Mouse (Mus musculus) midbrain, embryonic 16.5 days (tissue): ENCODE results near the gene Polg2. TPM values are rescaled to one million over a fixed set of nuclear protein-coding genes. Genes with fewer than 3 reads are reported as not detected.

Experiments
- ATAC-seq: fragments of 200-750 bp; cut with Nextera tagmentation; 2 replicates; pipeline ENCODE4 v1.8.0; 2017; ENCODE audit warnings: moderate TSS enrichment
- H3K27ac ChIP-seq: fragments of 300-500 bp; sonication (generic); 2 replicates; pipeline ENCODE4 v1.5.1; 2014; ENCODE audit warnings: mild to moderate bottlenecking, low read length, mixed read lengths
- H3K27me3 ChIP-seq: fragments of 300-500 bp; sonication (generic); 2 replicates; pipeline ENCODE4 v1.6.1; 2014; ENCODE audit warnings: low read depth, low read length, mixed read lengths; ENCODE audit not compliant: control insufficient read depth, insufficient read depth
- H3K36me3 ChIP-seq: fragments of 300-500 bp; sonication (generic); 2 replicates; pipeline ENCODE4 v1.6.1; 2014; ENCODE audit warnings: mild to moderate bottlenecking, low read length, moderate library complexity, mixed read lengths; ENCODE audit not compliant: control insufficient read depth, insufficient read depth
- H3K4me1 ChIP-seq: fragments of 300-500 bp; sonication (generic); 2 replicates; pipeline ENCODE4 v1.6.1; 2014; ENCODE audit warnings: mild to moderate bottlenecking, low read length, mixed read lengths; ENCODE audit not compliant: control insufficient read depth, insufficient read depth
- H3K4me2 ChIP-seq: fragments of 300-500 bp; sonication (generic); 2 replicates; pipeline ENCODE4 v1.6.1; 2014; ENCODE audit warnings: mild to moderate bottlenecking, low read length, mixed read lengths
- H3K4me3 ChIP-seq: fragments of 300-500 bp; sonication (generic); 2 replicates; pipeline ENCODE4 v1.5.1; 2014; ENCODE audit warnings: low read depth, mild to moderate bottlenecking, low read length, moderate library complexity, mixed read lengths
- H3K9ac ChIP-seq: fragments of 300-500 bp; sonication (generic); 2 replicates; pipeline ENCODE4 v1.6.1; 2014; ENCODE audit warnings: low read depth, low read length, mixed read lengths
- H3K9me3 ChIP-seq: fragments of 300-500 bp; sonication (generic); replicated peaks from 2 replicates; pipeline ENCODE4 v1.6.1; 2014; ENCODE audit warnings: mild to moderate bottlenecking, low read length, mixed read lengths; ENCODE audit not compliant: control insufficient read depth, poor library complexity, severe bottlenecking
- WGBS: fragments of 180-500 bp; shearing (Covaris S2); extraction: QIAGEN DNeasy Blood & Tissue Kit; methylation state at CpG from one replicate; pipeline ENCODE4 v1.1.7; 2014; 5-methylcytosine and 5-hydroxymethylcytosine counted together
- polyA plus RNA-seq: library from polyadenylated mRNA; unstranded; fragments of >200 nt; fragmentation: Nextera tagmentation; extraction: Ambion mirVana; gene quantifications from 2 replicates; pipeline ENCODE4 v1.2.1, GENCODE M21; 2015

Gene Polg2
- polyA plus RNA-seq, 1 experiment from 2014 or later: 9.6 TPM

- 96% methylated on average over 3 of the region's 3 CpGs for WGBS
- H3K9ac ChIP-seq: no peak overlapping the region
- H3K4me2 ChIP-seq: no peak overlapping the region
- no peaks in the 10 kb centered on the region for H3K27me3 ChIP-seq
- H3K4me1 ChIP-seq: peaks cover 9% of the 10 kb centered on the region; the same call in 1 of the 2 replicates
- no peak overlapping the region for H3K27ac ChIP-seq
- no peak overlapping the region for H3K4me3 ChIP-seq
- no peaks in the 10 kb centered on the region for H3K9me3 ChIP-seq
- H3K36me3 ChIP-seq: peaks cover 13% of the 10 kb centered on the region
- no peak for ATAC-seq
Measured at GRCm38 (mm10) chr11:106777395-106777794, 1.9 kb downstream of the Polg2 start.

- Histone ChIP-seq H3K9me3 (no peaks in the 10 kb centered on the region), H3K4me1 (peaks cover 9% of the 10 kb centered on the region; the same call in 1 of the 2 replicates), H3K36me3 (peaks cover 15% of the 10 kb centered on the region), H3K4me2 (no peak overlapping the region), H3K27me3 (no peaks in the 10 kb centered on the region), H3K9ac (no peak overlapping the region), H3K27ac (no peak overlapping the region), H3K4me3 (no peak overlapping the region)
- no peak for ATAC-seq
- WGBS: 97% methylated on average over 4 of the region's 4 CpGs
Measured at GRCm38 (mm10) chr11:106776960-106777359, 2.4 kb downstream of the Polg2 start.

- H3K36me3 ChIP-seq: peaks cover 14% of the 10 kb centered on the region
- 91% methylated on average over 9 of the region's 9 CpGs for WGBS
Measured at GRCm38 (mm10) chr11:106773061-106773460, 6.3 kb downstream of the Polg2 start.

GRCm38 (mm10) chr11:106770195-106770974 lies 9.0 kb downstream of the Polg2 start:
- Histone ChIP-seq H3K9me3 (no peaks in the 10 kb centered on the region), H3K4me1 (no peaks in the 10 kb centered on the region), H3K27me3 (no peaks in the 10 kb centered on the region), H3K27ac (no peak overlapping the region), H3K4me2 (no peak overlapping the region), H3K4me3 (no peak overlapping the region), H3K9ac (no peak overlapping the region), H3K36me3 (peaks cover 23% of the 10 kb centered on the region)
- ATAC-seq: no peak
- 98% methylated on average over 9 of the region's 9 CpGs for WGBS

More at GRCm38 (mm10) chr11:106773061-106773460, 6.3 kb downstream of the Polg2 start:
- Histone ChIP-seq H3K9me3 (no peaks in the 10 kb centered on the region), H3K27ac (no peak overlapping the region), H3K9ac (no peak overlapping the region), H3K4me1 (peaks cover 5% of the 10 kb centered on the region; the same call in 1 of the 2 replicates), H3K27me3 (no peaks in the 10 kb centered on the region), H3K4me3 (no peak overlapping the region), H3K4me2 (no peak overlapping the region)
- no peak for ATAC-seq

DNA sequence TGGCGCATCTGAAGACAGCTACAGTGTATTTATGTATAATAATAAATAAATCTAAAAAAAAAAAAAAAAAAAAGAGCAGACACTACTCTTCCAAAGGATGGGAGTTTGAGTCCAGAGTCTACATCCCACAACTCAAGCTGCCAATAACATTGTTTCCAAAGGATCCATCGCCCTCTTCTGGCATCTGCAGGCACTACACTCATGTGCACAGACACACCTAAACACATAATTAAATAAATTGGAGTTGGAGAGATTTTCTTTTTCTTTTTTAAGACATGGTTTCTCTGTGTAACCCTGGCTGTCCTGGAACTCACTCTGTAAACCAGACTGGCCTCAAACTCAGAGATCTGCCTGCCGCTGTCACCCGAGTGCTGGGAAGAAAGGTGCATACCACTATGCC lies 11.8 kb downstream of the Polg2 start:
- Histone ChIP-seq H3K4me1 (no peaks in the 10 kb centered on the region), H3K4me2 (no peak overlapping the region), H3K27me3 (no peaks in the 10 kb centered on the region), H3K9ac (no peak overlapping the region), H3K9me3 (no peaks in the 10 kb centered on the region), H3K36me3 (peaks cover 16% of the 10 kb centered on the region), H3K27ac (no peak overlapping the region), H3K4me3 (no peak overlapping the region)
- 94% methylated on average over 4 of the region's 4 CpGs for WGBS
- ATAC-seq: no peak

- H3K4me1 ChIP-seq: no peaks in the 10 kb centered on the region
- 97% methylated on average over 4 of the region's 4 CpGs for WGBS
- peaks cover 10% of the 10 kb centered on the region for H3K36me3 ChIP-seq
- H3K4me2 ChIP-seq: no peak overlapping the region
- H3K9me3 ChIP-seq: no peaks in the 10 kb centered on the region
- no peaks in the 10 kb centered on the region for H3K27me3 ChIP-seq
- ATAC-seq: no peak
- H3K9ac ChIP-seq: no peak overlapping the region
- H3K27ac ChIP-seq: no peak overlapping the region
- no peak overlapping the region for H3K4me3 ChIP-seq
Measured at GRCm38 (mm10) chr11:106766611-106767162, 12.7 kb downstream of the Polg2 start.

DNA sequence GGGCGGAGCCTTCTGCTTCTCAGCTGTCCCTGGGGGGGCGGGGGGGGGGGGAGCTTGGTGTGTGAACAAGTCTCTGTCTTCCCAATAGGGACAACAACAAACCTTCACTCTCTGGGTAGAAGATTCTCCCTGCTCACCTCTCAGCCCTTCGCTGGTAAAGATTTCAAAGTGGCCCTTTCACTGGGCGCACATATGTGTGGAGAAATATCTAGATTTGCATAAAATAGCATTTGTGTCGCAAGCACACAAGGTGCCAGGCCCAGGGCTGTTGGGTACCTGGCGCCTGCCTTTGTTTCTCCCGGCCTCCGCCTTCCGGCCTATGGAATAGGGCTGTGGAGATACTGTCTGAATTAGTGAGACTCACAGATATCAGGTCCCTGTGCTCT lies 16.5 kb downstream of the Polg2 start:
- no peaks in the 10 kb centered on the region for H3K27me3 ChIP-seq
- no peak for ATAC-seq
- 81% methylated on average over 9 of the region's 9 CpGs for WGBS
- no peak overlapping the region for H3K4me3 ChIP-seq
- H3K9ac ChIP-seq: no peak overlapping the region
- no peaks in the 10 kb centered on the region for H3K9me3 ChIP-seq
- peaks cover 7% of the 10 kb centered on the region for H3K36me3 ChIP-seq
- H3K27ac ChIP-seq: no peak overlapping the region
- no peaks in the 10 kb centered on the region for H3K4me1 ChIP-seq
- no peak overlapping the region for H3K4me2 ChIP-seq

GRCm38 (mm10) chr11:106762139-106762799 lies 17.1 kb downstream of the Polg2 start:
- no peaks in the 10 kb centered on the region for H3K27me3 ChIP-seq
- no peak overlapping the region for H3K27ac ChIP-seq
- H3K4me2 ChIP-seq: no peak overlapping the region
- no peaks in the 10 kb centered on the region for H3K4me1 ChIP-seq
- no peak overlapping the region for H3K9ac ChIP-seq
- H3K36me3 ChIP-seq: peaks cover 3% of the 10 kb centered on the region
- H3K9me3 ChIP-seq: no peaks in the 10 kb centered on the region
- WGBS: 52% methylated on average over 5 of the region's 5 CpGs
- no peak for ATAC-seq
- H3K4me3 ChIP-seq: no peak overlapping the region

DNA sequence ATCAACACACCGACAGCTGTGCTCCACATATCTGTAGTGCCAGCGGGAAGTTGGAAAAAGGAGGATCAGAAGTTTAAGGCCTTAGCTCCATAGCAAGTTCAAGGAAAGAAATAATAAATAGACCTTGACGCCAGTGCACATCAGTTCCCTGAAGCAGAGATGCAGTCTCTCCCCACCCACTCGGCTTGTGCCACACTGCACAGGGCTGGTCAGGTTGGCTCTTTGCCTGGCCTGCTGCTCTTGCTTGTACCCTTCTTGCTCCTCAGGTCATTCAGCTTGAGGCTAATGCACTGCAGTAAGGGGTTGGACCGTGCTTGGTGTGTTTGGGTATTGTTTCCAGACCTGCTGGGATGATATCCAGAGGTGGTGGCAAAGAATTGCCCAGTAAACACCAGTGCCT lies 18.8 kb downstream of the Polg2 start:
- 90% methylated on average over 5 of the region's 5 CpGs for WGBS
- H3K36me3 ChIP-seq: no peaks in the 10 kb centered on the region

More for the DNA sequence above, 18.8 kb downstream of the Polg2 start:
- Histone ChIP-seq H3K4me1 (no peaks in the 10 kb centered on the region), H3K4me3 (no peak overlapping the region), H3K27ac (no peak overlapping the region), H3K9ac (no peak overlapping the region), H3K4me2 (no peak overlapping the region), H3K9me3 (no peaks in the 10 kb centered on the region), H3K27me3 (no peaks in the 10 kb centered on the region)
- ATAC-seq: no peak
